Mouse (Mus musculus) megakaryocyte, adult 5-6 weeks (primary cell): ENCODE results near the gene C1s1. TPM values are rescaled to one million over a fixed set of nuclear protein-coding genes. Genes with fewer than 3 reads are reported as not detected.
"Not testable (repeated sequence)": the region's sequence is repeated elsewhere in the genome, so short reads cannot be mapped to it uniquely, and the experiment has no call there.

ENCODE experiments used
- ATAC-seq: 2 replicates; pipeline ENCODE4 v1.8.0; 2016; ENCODE audit warnings: mild to moderate bottlenecking, inconsistent platforms; ENCODE audit not compliant: poor library complexity, severe bottlenecking
- total RNA-seq, 2 experiments: library from RNA; stranded (forward) in 1 of 2; stranded (reverse) in 1 of 2; fragments of 153-499, 151-499 nt in 1 of 2; fragments of 221-1000, 200-1000 nt in 1 of 2; gene quantifications; 2 replicates each; pipeline versions ENCODE4 v1.2.3 to v1.2.4; 2015 to 2017

The C1s1 gene
- total RNA-seq (2015) (0.14 TPM in 1 of 2 replicates, not detected in the other), total RNA-seq (2017) (0.28 and 1.0 TPM in 2 replicates)

GRCm38 (mm10) chr6:124542284-124542683 lies at the start of gene C1s1:
Gene C1s1 (minus strand): TSS chr6:124542359.
- peak; percentile 84 for ATAC-seq

DNA sequence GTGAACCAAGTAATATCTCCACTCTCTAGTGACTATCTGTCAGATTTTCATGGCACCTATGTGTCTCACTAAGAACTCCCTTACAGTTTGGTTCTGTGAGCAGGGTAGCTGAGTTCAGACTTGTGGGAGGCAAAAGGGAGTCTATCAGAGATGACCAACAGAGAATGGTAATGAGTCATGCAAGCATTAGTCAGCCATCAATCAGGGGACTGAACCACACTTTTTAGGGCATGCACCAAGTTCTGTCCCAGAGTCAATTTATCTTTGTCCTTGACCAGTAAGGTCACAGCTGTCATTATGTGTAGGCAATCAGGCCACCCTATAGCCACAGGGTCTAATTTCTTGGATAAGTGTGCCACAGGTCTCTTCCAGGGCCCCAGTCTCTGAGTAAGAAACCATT lies 46.6 kb upstream of the C1s1 start:
- ATAC-seq, result no peak

DNA sequence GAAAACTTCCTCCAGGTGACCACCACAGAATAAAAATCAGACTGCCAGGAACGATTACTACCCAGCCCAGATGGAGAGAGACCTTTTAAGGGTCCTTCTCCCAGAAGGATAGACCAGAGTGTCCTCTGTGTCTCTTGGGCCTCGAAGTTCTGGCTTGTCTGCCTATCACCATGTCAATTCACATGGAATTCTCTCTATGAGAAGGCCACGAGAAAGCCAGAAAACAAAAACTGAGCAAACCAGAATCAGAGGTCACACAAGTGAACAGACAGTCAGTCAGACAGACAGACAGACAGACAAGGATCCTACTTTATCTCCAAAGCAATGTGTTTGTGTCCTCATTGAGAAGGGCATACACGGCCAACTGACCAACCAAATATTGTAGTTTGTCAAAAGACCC lies 44.1 kb upstream of the C1s1 start:
- ATAC-seq, result no peak

DNA sequence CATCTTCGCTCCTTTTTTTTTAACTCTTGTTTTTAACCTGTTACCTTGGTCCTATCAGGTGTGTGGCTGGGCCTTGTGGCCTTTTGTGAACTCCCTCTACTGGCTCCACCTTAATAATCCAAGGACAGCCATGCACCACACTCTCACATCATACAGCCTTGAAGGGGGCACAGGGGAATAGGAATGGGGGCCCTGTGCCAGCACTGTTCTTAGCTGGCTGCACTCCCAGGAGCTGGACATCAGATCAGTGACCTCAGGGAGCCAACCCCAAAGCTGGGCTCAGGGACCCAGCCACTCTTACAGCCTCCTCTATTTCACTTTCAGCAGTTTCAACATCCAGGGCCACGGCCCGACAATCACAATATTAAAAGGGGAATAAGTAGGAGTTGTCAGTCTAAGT lies 43.6 kb upstream of the C1s1 start:
- no peak for ATAC-seq

- ATAC-seq, result no peak
Observed at GRCm38 (mm10) chr6:124584935-124585334, 42.8 kb upstream of the C1s1 start.

DNA sequence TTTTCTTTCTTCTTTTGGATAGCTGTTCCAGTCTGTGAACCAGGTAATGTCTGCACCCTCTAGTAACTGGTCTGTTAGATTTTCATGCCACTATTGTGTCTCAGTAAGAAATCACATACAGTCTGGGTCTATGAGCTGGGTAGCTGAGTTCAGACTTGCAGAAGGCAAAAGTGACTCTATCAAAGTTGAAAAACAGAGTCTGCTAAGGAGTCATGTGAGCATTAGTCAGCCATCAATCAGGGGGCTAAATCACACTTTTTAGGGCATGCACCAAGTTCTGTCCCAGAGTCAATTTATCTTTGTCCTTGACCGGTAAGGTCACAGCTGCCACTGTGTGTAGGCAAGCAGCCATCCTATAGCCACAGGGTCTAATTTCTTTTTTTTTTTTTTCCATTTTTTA lies 40.1 kb upstream of the C1s1 start:
- no peak for ATAC-seq

GRCm38 (mm10) chr6:124580155-124580554 lies 38.0 kb upstream of the C1s1 start:
- not testable (repeated sequence) for ATAC-seq

DNA sequence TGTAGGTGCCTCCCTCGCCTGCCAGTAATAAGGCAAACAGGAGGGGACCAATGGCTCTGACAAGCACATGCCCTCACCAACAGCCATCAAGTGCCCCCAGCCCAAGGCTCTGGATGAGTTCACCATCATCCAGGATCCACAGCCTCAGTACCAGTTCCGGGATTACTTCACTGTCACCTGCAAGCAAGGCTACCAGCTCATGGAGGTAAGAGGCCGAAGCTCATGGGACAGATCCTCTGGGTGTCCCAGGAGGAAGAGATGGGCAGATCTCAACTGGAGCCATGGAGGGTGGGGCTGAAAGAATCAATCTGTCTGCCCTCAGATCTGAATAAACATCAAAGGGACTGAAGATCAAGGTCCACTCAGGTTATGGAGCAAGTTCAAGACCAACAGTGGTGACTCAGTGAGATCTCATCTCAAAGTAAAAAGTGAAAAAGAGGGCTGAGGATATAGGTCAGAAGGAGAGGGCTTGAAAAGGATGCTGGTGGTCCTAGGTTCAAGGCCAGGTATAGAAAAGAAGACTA lies 33.1 kb upstream of the C1s1 start:
- not testable (repeated sequence) for ATAC-seq

DNA sequence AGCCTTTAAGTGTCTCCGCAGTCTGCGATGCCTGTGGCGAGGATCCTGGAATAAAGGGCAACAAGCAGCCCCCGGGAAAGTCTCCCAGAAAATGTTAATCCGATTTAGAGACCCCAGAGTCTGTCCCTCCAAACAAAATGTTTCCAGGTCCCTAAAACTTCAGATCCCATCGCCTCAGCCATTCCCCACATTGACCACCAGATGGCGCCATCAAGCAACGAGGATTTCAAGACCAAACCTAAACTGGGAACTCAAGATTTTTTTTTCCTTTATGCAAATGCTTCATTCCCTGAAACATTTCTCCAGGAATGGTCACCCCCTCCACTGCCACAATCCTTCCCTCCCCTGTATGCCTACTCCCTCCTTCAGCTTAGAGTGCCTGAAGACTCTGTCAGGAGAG lies 27.9 kb upstream of the C1s1 start, which contains the start of gene C1rb:
Gene C1rb (plus strand): TSS at position 269 of the 400 bp plus-strand sequence.
- ATAC-seq, result peak; percentile 82

DNA sequence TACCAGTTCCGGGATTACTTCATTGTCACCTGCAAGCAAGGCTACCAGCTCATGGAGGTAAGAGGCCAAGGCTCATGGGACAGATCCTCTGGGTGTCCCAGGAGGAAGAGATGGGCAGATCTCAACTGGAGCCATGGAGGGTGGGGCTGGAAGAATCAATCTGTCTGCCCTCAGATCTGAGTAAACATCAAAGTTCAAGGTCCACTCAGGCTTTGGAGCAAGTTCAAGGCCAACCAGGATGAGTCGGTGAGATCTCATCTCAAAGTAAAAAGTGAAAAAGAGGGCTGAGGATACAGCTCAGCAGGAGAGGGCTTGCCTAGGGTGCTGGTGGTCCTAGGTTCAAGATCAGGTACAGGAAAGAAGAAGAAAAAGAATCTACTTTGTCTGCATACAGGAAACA lies 19.5 kb upstream of the C1s1 start:
- ATAC-seq, result not testable (repeated sequence)

DNA sequence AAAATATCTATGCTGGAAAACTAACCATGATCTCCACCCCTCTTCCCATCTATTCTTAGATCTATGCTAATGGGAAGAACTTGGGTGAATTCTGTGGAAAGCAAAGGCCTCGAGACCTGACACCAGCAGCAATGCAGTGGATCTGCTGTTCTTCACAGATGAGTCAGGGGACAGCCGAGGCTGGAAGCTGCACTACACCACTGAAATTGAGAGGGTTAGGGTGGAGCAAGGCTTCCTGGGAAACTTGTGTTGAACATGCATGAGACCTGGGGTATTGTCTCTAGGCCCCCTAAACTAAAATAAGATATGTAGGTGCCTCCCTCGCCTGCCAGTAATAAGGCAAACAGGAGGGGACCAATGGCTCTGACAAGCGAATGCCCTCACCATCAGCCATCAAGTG lies 19.0 kb upstream of the C1s1 start:
- not testable (repeated sequence) for ATAC-seq

DNA sequence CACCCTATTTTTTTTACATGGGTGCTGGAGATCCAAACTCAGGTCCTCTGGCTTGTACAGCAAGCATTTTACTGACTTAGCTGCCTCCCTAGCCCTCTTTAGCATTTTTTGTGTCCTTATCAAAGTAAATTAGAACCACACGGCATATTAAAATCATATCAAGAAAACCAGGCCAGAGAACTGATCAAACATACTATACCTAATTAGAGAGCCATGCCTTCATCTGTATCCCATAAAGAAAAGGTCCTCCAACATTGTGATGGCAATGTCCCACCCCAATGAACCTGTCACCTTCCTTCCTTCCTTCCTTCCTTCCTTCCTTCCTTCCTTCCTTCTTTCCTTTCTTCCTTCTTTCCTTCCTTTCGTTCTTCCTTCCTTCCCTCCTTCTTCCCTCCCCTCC lies 13.8 kb upstream of the C1s1 start:
- not testable (repeated sequence) for ATAC-seq

DNA sequence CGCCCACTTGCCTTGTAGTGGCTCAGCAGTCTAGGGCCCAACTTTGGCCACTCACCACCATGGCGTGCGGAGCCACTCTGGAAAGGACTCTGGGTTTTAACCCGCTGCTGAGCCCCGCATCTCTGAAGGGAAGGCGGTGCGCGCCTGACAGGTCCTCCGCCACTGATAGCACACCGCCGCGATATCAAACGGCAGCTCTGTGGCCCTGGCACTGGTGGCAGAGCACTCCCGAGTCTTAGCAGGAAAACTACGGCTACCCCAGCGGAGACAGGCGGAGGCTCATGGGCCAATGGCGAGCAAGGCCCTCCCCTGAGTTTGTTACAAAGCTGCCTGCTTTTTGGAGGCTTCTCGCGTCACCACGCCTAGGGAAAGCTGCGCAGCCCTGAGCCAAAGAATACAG lies 10.6 kb upstream of the C1s1 start:
- ATAC-seq, result no peak

DNA sequence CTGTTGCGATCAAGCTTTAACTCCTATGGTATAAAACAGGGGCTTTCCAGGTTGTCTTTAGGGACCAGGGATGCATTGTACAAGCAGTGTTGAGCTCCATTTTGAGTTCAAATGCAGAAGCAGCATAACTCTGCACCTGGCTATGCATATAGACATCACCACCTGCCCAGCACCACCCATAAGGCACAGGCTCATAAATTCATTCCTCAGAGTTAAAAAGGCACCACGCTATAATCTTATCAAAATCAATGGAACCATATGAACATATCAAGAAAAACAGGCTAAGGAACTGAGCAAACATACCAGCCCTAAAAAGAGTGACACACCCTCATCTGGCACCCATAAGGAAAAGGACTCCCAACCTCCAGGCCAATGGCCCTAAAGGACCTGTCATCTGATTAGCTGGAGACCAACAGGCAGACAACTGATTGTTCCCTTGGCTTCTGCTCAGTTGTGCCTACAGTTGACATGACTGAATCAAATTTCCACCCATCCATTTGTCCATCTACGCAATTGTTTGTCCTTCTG lies 6.9 kb upstream of the C1s1 start:
- ATAC-seq, result no peak

DNA sequence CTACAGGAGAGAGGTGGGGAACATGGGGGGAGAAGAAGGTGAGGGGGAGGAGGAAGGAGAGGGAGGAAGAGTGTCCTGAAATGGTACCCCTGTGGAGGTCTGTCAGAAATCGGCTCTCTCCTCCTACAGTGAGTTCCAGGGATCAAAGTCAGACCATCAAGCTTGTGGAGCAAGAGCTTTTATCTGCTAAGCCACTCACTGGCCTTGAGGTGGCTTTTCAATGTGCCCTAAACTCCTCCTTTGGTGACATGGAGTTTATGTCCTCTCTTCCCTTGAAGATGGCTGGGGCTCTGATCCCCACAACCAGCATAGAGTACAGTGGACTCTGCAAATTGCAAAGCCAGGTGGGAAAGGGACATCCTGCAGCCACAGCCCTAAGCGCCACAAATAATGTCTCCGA lies 5.8 kb upstream of the C1s1 start:
- ATAC-seq, result not testable (repeated sequence)

GRCm38 (mm10) chr6:124545425-124545824 lies 3.3 kb upstream of the C1s1 start:
- no peak for ATAC-seq

DNA sequence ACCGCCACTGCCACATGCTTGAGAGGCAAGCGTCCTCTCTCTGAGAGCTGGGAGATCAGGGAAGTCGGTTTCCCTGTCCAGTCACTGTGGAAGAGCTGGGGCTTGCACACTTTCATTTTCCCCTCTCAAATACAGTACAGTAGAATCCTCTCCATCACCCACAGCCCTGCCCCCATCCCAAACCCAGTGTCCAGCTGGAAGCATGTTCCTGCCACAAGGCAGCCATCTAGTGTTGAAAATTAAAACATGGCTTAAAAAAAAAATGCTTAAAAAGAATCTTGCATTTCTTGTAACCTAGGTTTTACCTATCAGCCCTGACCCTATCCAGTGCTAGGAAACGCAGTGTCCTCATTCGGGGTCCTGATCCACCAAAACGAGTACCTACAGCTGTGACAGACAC lies 2.3 kb upstream of the C1s1 start:
- no peak for ATAC-seq

DNA sequence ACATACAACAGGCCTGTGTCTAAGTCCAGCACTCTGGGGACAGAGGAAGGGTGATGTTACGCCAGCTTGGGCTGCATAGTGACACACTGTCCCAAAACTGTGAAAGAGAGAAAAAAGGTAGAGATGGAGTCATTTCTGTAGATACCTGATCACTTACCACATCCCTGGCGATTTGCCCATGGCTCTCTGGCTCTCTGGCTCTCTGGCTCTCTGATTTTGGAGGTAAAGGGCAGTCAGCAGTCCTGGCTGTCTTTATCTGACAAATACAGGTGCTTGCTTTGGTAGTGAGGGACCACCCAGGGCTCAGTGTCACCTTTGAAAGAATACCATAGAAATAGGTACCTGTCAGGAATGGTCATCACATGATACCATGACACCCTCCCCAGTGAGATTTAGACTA lies 983 bp downstream of the C1s1 start:
- ATAC-seq, result not testable (repeated sequence)

GRCm38 (mm10) chr6:124536125-124536829 lies 5.9 kb downstream of the C1s1 start:
- ATAC-seq, result peak; percentile 63

GRCm38 (mm10) chr6:124531077-124531476 lies 11.1 kb downstream of the C1s1 start:
- no peak for ATAC-seq

DNA sequence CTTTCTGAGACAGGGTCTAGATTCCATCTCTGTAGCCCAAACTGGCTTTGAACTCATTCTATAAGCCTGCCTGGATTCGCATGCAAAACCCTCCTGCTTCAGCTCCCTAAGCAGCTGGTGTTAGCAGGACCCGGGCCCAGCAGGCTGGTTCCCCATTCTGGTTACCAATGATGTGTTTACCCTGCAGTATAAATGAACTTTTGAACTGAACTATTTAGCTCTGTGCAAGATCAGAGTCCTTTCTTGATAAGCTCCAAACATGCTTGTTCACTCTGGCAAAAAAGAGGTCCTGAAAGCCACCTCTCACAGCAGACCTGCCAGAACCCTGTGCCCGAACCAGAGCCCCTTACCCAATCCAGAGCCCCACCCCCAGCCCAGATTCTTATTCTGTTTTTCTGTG lies 14.3 kb downstream of the C1s1 start:
- no peak for ATAC-seq

DNA sequence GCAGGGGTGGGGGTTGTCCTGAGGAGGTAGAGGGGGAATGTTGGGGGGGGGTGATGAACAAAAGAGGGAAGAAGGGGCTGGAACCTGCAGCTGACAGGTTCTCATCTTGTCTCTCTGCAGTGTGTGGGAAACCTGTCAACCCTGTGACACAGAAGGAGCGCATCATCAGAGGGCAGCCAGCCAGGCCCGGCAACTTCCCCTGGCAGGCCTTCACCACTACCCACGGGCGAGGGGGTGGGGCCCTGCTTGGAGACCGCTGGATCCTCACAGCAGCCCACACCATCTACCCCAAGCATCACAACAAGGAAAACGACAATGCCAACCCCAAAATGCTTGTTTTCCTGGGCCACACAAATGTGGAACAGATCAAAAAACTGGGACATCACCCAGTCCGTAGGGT lies 20.1 kb downstream of the C1s1 start:
- not testable (repeated sequence) for ATAC-seq
